Mouse (Mus musculus): ENCODE data around the gene Tnfrsf13b. TPM values are rescaled to one million over a fixed set of nuclear protein-coding genes. Genes with fewer than 3 reads are reported as not detected.

Gene Tnfrsf13b
- 1.8 and 2.5 TPM in 2 replicates for polyA plus RNA-seq (2015; fragmentation: Nextera tagmentation; extraction: Ambion mirVana)

- H3K27me3 ChIP-seq (replicated peaks; ENCODE audit: control insufficient read depth, insufficient read depth, low read length), result no peaks in the 10 kb centered on the region
- no peak within 1 kb of the TSS for H3K27ac ChIP-seq (ENCODE audit: low read length)
- no peak within 1 kb of the TSS for H3K4me2 ChIP-seq (ENCODE audit: low read depth, low read length)
- 82% methylated on average over 23 of the region's 23 CpGs for WGBS
- no peaks in the 10 kb centered on the region for H3K9me3 ChIP-seq (ENCODE audit: control insufficient read depth, low read length)
- no peak for ATAC-seq
- H3K9ac ChIP-seq (ENCODE audit: low read depth, low read length), result no peak within 1 kb of the TSS
- H3K4me1 ChIP-seq (ENCODE audit: control insufficient read depth, insufficient read depth, low read length), result no peaks in the 10 kb centered on the region
- no peaks in the 10 kb centered on the region for H3K36me3 ChIP-seq (ENCODE audit: control insufficient read depth, insufficient read depth, low read length)
- H3K4me3 ChIP-seq (ENCODE audit: low read length), result no peak within 1 kb of the TSS
Measured at GRCm38 (mm10) chr11:61126606-61127355, at the start of gene Tnfrsf13b. Gene Tnfrsf13b, plus strand, starts transcription at chr11:61126755.

- H3K4me1 ChIP-seq (ENCODE audit: control insufficient read depth, insufficient read depth, low read length), result no peaks in the 10 kb centered on the region
- no peaks in the 10 kb centered on the region for H3K36me3 ChIP-seq (ENCODE audit: control insufficient read depth, insufficient read depth, low read length)
- no peak overlapping the region for H3K4me2 ChIP-seq (ENCODE audit: low read depth, low read length)
- no peak overlapping the region for H3K9ac ChIP-seq (ENCODE audit: low read depth, low read length)
- ATAC-seq, result no peak
- no peak overlapping the region for H3K27ac ChIP-seq (ENCODE audit: low read length)
- H3K27me3 ChIP-seq (replicated peaks; ENCODE audit: control insufficient read depth, insufficient read depth, low read length), result no peaks in the 10 kb centered on the region
- H3K4me3 ChIP-seq (ENCODE audit: low read length), result no peak overlapping the region
- no peaks in the 10 kb centered on the region for H3K9me3 ChIP-seq (ENCODE audit: control insufficient read depth, low read length)
- 89% methylated on average over 2 of the region's 2 CpGs for WGBS
Measured at GRCm38 (mm10) chr11:61081624-61082023, 44.9 kb upstream of the Tnfrsf13b start.

GRCm38 (mm10) chr11:61090195-61090594 lies 36.4 kb upstream of the Tnfrsf13b start:
- Histone ChIP-seq H3K9me3 (ENCODE audit: control insufficient read depth, low read length) (no peaks in the 10 kb centered on the region), H3K4me2 (ENCODE audit: low read depth, low read length) (no peak overlapping the region), H3K4me3 (ENCODE audit: low read length) (no peak overlapping the region), H3K9ac (ENCODE audit: low read depth, low read length) (no peak overlapping the region), H3K36me3 (ENCODE audit: control insufficient read depth, insufficient read depth, low read length) (no peaks in the 10 kb centered on the region), H3K27ac (ENCODE audit: low read length) (no peak overlapping the region), H3K4me1 (ENCODE audit: control insufficient read depth, insufficient read depth, low read length) (no peaks in the 10 kb centered on the region), H3K27me3 (replicated peaks; ENCODE audit: control insufficient read depth, insufficient read depth, low read length) (no peaks in the 10 kb centered on the region)
- ATAC-seq, result no peak
- 77% methylated on average over 7 of the region's 7 CpGs for WGBS

- Histone ChIP-seq H3K27ac (ENCODE audit: low read length) (no peak overlapping the region), H3K27me3 (replicated peaks; ENCODE audit: control insufficient read depth, insufficient read depth, low read length) (no peaks in the 10 kb centered on the region), H3K4me3 (ENCODE audit: low read length) (no peak overlapping the region), H3K4me2 (ENCODE audit: low read depth, low read length) (no peak overlapping the region), H3K36me3 (ENCODE audit: control insufficient read depth, insufficient read depth, low read length) (no peaks in the 10 kb centered on the region), H3K9me3 (ENCODE audit: control insufficient read depth, low read length) (no peaks in the 10 kb centered on the region), H3K9ac (ENCODE audit: low read depth, low read length) (no peak overlapping the region), H3K4me1 (ENCODE audit: control insufficient read depth, insufficient read depth, low read length) (no peaks in the 10 kb centered on the region)
- 70% methylated on average over 3 of the region's 3 CpGs for WGBS
- ATAC-seq, result no peak
Measured at GRCm38 (mm10) chr11:61091192-61091591, 35.4 kb upstream of the Tnfrsf13b start.

GRCm38 (mm10) chr11:61091642-61092262 lies 34.8 kb upstream of the Tnfrsf13b start:
- H3K4me2 ChIP-seq (ENCODE audit: low read depth, low read length), result no peak overlapping the region
- no peaks in the 10 kb centered on the region for H3K27me3 ChIP-seq (replicated peaks; ENCODE audit: control insufficient read depth, insufficient read depth, low read length)
- no peak for ATAC-seq
- no peaks in the 10 kb centered on the region for H3K4me1 ChIP-seq (ENCODE audit: control insufficient read depth, insufficient read depth, low read length)
- H3K27ac ChIP-seq (ENCODE audit: low read length), result no peak overlapping the region
- no peak overlapping the region for H3K4me3 ChIP-seq (ENCODE audit: low read length)
- H3K9ac ChIP-seq (ENCODE audit: low read depth, low read length), result no peak overlapping the region
- WGBS, result 17% methylated on average over 7 of the region's 7 CpGs
- no peaks in the 10 kb centered on the region for H3K36me3 ChIP-seq (ENCODE audit: control insufficient read depth, insufficient read depth, low read length)
- H3K9me3 ChIP-seq (ENCODE audit: control insufficient read depth, low read length), result no peaks in the 10 kb centered on the region

- ATAC-seq, result no peak
- Histone ChIP-seq H3K36me3 (ENCODE audit: control insufficient read depth, insufficient read depth, low read length) (no peaks in the 10 kb centered on the region), H3K9ac (ENCODE audit: low read depth, low read length) (no peak overlapping the region), H3K4me3 (ENCODE audit: low read length) (no peak overlapping the region), H3K27ac (ENCODE audit: low read length) (no peak overlapping the region), H3K4me1 (ENCODE audit: control insufficient read depth, insufficient read depth, low read length) (no peaks in the 10 kb centered on the region), H3K9me3 (ENCODE audit: control insufficient read depth, low read length) (no peaks in the 10 kb centered on the region), H3K27me3 (replicated peaks; ENCODE audit: control insufficient read depth, insufficient read depth, low read length) (no peaks in the 10 kb centered on the region), H3K4me2 (ENCODE audit: low read depth, low read length) (no peak overlapping the region)
- 48% methylated on average over 1 of the region's 1 CpGs for WGBS
Measured at GRCm38 (mm10) chr11:61098046-61098445, 28.5 kb upstream of the Tnfrsf13b start.

- ATAC-seq, result no peak
Measured at GRCm38 (mm10) chr11:61102397-61103339, 23.9 kb upstream of the Tnfrsf13b start.

GRCm38 (mm10) chr11:61104241-61104901 lies 22.2 kb upstream of the Tnfrsf13b start:
- Histone ChIP-seq H3K4me1 (ENCODE audit: control insufficient read depth, insufficient read depth, low read length) (peaks cover 3% of the 10 kb centered on the region; the same call in 1 of the 2 replicates), H3K27me3 (replicated peaks; ENCODE audit: control insufficient read depth, insufficient read depth, low read length) (no peaks in the 10 kb centered on the region), H3K4me3 (ENCODE audit: low read length) (no peak overlapping the region), H3K4me2 (ENCODE audit: low read depth, low read length) (peak overlapping the region; percentile 26; the same call in 1 of the 2 replicates), H3K27ac (ENCODE audit: low read length) (no peak overlapping the region), H3K9ac (ENCODE audit: low read depth, low read length) (0 out of 2 replicates have a peak overlapping the region, but pooled peaks have one; percentile 33), H3K36me3 (ENCODE audit: control insufficient read depth, insufficient read depth, low read length) (no peaks in the 10 kb centered on the region), H3K9me3 (ENCODE audit: control insufficient read depth, low read length) (no peaks in the 10 kb centered on the region)
- 18% methylated on average over 20 of the region's 20 CpGs for WGBS
- peak; percentile 92 for ATAC-seq

More at GRCm38 (mm10) chr11:61102397-61103339, 23.9 kb upstream of the Tnfrsf13b start:
- H3K9me3 ChIP-seq (ENCODE audit: control insufficient read depth, low read length), result no peaks in the 10 kb centered on the region
- H3K4me2 ChIP-seq (ENCODE audit: low read depth, low read length), result no peak overlapping the region
- H3K4me1 ChIP-seq (ENCODE audit: control insufficient read depth, insufficient read depth, low read length), result peaks cover 3% of the 10 kb centered on the region; the same call in 1 of the 2 replicates
- no peaks in the 10 kb centered on the region for H3K36me3 ChIP-seq (ENCODE audit: control insufficient read depth, insufficient read depth, low read length)
- no peak overlapping the region for H3K9ac ChIP-seq (ENCODE audit: low read depth, low read length)
- no peak overlapping the region for H3K4me3 ChIP-seq (ENCODE audit: low read length)
- H3K27me3 ChIP-seq (replicated peaks; ENCODE audit: control insufficient read depth, insufficient read depth, low read length), result no peaks in the 10 kb centered on the region
- H3K27ac ChIP-seq (ENCODE audit: low read length), result no peak overlapping the region
- 71% methylated on average over 12 of the region's 13 CpGs for WGBS

Data from intestine, embryonic 16.5 days (tissue).